Mouse (Mus musculus) thymus, postnatal 25 days (tissue): ENCODE results near the gene Ncoa1.

Experiments
- DNase-seq: peaks from one replicate; pipeline ENCODE4 v3.0.0; 2022

Ncoa1 gene

DNA sequence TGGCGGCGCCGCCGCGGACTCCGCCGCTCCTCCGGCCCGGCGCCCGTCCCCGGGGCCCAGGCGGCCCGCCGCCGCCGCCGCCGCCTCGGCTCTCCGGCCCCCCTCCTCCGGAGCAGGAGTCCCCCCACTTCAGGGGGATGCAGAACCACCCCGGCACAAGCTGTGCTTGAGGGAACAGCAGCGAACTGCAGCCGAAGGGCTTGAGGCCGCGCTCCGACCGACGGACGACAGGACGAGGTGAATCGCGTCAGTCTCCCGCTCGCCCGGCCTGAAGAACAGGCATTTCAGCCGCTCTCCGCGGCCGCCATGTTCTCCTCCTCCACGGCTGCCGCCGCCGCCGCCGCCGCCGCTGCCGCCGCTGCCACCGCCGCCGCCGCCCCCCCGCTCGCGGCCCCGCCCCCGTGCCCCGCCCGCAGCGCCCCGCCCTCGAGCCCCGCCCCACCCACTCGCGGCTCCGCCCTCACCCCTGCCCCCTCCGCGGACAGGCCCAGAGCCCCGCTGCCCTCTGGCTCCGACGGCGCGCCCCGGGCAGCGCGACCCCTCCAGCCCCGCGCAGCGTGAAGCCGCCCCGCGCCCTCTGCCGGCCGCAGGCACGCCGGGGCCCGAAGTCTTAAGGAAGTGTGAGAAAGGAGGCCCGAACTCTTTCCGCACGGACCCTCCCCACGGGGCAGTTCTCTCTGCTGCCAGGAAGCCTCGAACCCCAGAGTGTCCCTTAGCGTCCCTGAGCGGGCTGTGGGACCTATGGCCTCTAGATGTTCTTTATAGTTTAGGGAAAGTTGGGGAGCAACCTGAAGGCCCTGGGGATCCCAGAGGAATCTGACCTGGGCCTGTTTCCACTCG, at the start of gene Ncoa1:
Ncoa1 (minus strand) TSS at position 351 of the 840 bp plus-strand sequence.
- DNase-seq, result peak; percentile 83

DNA sequence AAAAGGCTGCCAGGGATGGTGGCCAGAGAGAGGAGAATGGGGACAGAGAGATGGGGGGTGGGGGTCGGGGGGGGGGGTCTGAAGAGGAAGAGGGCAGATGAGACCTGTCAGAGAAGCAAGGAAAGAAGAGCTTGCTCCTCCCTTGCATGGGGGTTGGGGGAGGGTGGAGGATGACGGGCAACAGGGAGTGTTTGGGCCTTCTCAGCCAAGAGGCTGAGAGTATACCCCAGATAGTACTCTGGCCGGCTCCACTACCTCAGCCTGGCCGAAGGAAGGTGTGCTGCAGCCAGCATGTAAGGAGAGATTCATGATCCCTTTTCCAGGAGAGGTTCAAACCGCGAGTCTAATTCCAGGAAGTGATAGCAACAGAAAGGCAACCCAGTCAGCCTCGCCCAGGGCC, 47.6 kb upstream of the Ncoa1 start:
- no peak for DNase-seq

DNA sequence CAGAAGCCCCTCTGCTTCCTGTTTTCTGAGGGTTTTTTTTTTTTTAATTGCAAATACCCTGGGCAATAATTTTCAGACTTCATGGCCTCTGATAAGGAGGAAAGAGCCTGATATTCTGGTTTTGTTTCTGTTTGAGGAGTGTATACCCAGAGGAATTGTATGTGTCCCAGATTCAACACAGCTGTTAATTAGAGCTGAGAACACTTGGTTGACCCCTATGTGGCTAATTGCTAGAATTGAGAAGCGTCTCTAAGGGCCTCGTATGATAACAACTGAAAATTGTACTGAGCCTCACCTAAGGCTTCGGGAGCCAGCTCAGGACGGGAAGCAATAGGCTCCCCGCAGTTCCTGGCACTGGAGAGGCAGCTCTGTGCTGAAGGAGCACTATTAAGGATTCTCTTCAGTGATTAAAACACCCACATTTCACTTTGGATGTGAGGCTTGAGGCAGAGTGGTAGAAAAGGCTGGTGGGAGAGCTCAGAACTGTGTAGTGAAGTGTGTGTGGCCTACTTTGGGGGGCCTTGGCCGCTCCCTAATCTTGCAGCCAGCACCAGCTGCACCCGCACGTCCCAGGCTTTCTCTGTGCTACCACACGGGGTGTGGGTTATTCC, 46.8 kb upstream of the Ncoa1 start:
- no peak for DNase-seq

DNA sequence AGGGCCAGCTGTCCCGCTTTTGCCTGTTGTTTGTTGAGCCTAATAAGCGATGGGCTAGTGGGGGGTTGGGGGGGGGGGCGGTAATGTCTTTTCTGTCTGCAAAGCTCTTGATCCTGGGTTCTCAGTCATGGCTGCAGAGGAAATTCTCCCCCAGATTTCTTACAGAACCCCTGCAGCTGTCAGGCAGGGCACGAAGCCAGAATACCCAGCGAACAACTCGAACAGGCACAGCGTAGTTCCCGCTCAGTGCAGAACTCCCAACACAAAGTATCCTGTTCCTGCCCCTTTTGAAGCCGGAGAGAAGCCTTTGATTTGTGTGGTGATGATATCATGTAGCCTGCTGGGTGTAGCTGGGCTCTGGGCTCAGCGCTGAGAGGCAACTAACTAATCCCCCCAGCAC, 46.2 kb upstream of the Ncoa1 start:
- DNase-seq, result no peak

DNA sequence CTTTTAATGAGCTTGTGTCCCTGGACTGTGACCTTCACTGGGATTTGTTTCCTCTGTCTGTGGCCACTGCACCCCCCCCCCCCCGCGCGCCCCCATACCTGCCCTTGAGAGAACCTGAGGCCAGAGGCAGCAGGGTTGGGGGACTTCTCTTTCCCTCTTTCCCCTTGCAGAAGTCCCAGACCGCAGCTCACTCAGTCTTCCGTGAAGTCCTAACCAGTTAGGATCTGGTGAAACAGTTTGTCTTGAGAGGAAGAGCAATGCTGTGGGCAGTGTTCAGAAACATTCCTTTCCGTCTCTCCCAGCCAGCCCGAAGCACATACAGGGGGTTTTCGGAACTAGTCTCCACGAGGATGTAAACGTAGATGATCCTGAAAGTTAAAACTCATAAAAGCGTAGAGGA, 42.0 kb upstream of the Ncoa1 start:
- DNase-seq, result no peak

DNA sequence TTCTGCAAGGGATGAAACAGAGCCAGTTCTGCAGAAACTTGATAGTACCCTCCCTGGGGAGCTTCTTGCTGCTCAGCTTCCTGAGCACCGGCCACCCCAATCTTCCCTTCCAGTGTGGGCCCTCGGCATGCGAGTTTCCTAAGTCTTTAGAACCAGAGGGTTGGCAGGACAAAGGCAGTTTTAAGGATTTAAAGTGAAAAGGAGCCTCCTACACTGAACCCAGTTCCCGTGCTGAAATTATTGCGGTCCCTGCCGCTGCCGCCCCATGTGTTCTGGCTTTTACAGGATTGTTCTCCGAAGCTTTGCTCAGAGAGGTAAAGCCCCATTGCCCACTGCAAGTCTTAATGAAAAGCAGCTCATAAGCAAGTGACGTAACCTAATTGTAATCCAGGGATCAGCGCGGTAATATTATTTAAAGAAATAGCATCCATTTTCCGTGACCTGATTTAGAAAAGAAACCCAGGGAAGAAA, 32.6 kb upstream of the Ncoa1 start:
- DNase-seq, result no peak

DNA sequence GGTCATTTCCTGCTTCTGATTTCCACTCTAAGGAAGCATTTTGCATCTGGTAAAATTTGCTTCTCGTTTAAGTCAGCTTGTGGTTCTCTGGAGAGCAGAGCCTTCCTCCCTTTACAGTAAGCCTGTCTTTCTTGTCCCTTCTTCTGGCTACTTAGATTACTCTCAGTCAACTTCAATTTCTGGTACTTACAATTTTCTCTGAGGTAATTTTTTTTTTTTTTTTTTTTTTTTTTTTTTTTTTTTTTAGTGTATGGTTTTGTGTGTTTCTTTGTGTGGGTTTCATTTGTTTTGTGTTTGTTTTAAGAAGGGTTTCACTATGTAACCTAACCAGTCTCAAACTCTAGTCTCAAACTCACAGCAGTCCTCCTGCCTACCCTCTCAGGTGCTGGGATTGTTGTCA, 31.2 kb upstream of the Ncoa1 start:
- no peak for DNase-seq

DNA sequence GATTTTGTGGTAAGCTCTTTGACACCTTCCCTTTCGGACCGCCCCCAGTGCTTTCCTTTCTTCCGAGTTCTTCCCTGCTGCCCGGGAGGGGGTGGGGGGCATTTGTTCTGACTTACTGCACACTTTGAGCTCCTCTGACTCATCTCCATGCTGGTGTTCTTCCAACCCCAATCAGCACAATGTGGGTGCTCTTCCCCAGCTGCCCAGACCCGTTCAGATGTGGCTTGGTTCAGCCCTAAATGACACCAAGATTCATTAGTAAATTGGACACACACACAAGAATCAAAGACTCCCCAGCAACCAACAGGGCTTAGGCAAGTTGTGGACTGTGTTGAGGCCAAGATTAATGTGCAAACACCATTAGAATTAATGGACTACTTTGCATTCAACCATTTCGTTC, 30.5 kb upstream of the Ncoa1 start:
- no peak for DNase-seq

DNA sequence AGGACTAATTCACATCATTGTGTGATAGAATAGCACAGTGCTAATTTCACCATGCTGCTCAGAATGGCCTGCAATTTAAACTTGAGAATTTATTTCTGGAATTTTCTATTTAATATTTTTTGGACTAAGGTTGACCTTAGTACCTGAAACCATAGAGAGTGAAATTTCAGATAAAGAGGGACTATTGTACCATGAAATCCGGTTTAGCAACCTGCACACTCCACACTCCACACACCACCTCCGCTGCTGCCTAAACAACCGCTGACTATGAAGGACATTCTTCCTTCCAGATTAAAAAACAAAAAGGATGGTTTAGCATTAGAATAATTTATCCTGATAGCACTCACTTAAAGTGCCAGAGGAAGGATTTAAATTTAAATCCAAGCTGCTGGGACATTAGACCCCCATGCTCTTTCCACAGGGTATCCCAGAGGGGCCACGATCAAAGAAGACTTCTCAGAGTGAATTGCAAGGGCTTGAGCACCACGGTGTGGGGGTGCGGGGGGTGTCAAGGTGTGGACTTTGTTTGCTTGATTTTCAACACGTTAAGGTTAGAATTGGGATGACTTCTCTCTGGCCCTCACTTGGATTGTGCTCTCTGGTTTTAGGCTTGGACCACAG, 29.9 kb upstream of the Ncoa1 start:
- no peak for DNase-seq

DNA sequence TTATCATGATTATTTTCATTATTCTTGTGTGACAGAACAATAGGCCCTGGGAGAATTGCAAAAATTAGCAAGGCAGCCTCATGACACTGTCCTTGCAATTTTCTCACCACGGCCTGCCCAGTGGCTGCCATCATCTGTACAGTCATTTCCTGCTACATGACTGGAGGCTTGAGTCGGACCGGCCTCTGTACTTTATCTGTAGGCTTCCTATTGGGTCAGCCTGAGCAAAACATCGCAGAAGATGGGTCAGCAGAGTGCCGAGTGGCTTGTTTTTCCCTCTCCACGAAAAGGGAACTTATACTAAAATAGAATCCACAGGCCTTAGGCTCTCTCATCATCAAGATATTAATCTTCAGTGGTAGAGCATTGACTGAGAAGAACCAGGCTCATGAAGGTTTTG, 28.3 kb upstream of the Ncoa1 start:
- DNase-seq, result no peak

DNA sequence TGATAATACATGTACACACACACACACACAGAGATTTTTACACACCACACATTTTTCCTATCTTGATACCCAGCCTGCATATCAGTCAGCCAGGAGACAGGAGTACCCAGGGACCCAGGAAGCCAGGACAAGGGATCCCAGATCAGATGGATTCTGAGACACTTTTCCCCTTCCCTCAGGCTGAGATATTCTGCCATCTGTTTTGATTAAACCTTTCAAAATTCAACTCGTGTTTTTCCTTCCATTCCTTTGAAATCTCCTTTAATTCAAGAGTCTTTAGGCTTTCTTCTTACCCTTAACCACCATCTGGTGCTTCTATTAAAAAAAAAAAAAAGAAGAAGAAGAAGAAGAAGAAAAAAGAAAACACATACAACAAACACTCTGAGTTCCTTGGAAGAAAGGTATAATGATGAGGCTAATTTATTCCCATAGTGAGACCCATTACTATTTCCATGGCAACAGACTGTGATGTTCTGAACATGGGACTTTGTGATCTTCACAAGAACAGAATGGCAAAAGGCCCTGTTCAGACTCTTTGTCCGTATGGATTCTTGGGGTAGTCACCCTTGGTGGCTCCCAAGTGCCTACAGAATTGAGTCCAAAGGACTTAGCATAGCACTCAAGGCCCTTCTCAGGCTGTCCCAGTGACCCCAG, 26.8 kb upstream of the Ncoa1 start:
- no peak for DNase-seq

DNA sequence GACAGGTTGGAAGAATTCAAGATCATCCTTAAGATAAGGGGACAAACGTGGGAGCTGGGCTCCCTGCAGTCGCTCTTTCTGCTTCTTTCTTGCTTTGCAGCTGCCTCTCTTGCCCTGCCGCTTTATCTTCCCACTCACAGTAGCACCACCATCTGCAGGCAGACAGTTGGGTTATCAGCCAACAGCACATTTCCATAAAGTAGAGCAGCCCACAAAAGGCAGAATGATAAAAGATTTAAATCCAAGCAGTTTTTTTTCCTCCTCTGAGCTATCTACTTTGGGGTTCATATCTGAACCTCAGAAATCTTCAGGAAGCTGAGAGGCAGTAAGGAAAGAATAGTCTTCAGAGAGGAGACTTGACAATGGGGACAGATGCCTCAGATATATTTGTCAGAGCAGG, 24.9 kb upstream of the Ncoa1 start:
- DNase-seq, result no peak

DNA sequence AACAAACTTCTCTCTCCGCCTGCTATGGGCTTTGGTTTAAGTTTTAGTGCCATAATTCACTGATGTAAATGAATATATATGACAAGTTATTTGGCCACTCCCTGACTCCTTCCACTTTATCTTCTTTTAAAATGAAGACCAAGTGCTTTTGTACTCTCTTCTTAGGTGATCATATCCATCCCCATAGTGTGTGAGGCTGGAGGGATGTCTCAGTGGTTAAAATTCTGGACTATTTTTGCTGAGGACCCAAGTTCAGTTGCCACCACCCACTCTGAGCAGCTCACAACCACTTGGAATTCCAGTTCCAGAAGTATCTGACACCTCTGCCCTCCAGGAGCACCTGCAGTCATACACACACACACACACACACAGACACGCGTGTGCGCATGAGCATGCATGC, 23.5 kb upstream of the Ncoa1 start:
- DNase-seq, result no peak

DNA sequence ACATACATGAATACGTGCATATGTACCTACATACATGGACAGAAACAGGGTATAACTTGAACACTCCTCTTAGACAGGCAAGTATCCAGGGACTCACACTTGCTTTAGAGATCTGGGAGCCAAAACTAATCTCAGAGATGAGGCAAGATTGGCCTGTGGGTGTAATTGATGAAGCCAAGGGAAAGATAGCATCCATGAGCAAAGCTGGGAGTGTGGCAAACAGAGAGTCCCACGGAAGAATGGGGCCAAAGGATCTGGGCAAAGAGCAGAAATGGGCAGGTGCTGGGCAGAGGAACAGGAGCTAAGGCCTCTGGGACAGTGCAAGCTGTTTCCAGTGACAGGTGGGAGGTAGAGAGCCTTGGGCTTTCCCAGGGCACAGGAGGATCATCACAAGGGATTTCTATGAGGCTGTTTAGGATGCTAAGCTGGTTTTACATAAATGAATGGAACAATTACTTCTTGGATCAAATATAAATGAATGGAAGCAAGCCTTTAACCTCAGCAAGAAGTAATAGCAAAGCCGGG, 22.7 kb upstream of the Ncoa1 start:
- no peak for DNase-seq

DNA sequence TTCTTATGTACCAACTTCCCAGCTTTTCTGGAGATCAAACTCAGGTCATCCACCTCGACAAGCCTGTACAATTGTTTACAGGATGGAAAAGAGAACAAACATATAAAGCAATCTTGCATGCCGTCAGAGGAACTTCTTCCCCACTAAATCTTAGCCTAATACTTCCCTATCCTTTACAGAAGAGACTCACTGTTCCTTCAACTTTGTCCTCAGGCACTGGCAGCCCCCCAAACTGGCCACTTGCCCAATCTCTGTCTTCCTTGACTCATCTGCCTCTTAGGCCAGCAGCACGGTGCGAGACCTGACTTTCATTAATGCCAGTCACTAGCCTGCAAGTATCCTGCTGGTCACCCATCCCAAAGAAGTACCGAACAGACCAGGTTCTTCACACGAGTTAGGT, 11.4 kb upstream of the Ncoa1 start:
- DNase-seq, result no peak

DNA sequence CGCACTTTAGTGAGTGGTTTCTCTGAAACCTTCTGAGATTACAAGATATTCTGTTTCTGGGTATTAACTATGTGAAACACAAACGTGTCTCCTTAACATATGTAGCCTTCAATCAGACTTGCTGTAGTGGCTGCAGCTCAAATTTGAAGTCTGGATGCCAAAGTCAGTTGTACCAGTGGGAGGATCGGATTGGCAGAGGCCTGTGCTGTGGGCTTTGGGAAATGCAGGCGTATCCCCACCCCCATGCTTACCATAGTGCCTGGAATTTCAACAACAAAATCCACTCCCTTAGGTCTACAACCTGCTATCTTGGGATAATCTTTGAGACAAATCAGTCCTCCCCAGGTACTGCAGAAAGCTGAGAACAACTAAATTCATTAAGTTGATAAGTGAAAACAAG, 6.4 kb upstream of the Ncoa1 start:
- no peak for DNase-seq

DNA sequence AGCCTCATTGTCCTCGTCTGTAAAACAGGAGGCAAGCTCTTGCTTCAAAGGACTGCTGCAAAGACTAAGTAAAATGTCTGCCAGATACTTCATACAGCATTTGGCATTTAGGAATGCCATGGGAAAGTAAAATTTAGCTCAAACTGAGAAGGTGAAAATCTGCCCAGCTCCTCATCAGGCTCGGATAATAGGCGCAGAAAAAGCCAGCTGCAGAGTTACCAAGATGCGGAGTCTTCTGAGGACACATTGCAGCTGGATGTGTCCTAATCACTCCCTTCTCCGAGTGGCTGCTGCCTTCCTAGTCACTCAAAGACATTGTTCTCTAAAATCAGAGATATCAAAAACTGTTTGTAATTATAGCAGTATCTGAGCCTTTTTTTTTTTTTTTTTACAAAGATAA, 4.7 kb upstream of the Ncoa1 start:
- no peak for DNase-seq

DNA sequence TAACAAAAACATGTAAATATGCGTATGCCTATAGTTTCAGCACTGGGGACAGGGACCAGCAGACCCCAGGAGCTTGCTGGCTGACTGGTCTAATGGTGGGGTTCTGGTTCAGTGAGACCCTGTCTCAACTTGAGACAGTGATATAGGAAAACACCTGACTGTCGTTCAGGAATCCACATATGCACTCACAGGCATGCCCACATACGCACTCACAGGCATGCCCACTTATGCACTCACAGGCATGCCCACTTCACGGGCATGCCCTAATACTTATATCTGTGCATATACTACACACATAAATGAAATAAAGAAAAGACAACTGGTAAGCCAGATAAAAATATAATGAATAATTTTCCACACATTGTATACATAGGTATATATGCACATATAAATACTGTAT, 3.3 kb upstream of the Ncoa1 start:
- DNase-seq, result no peak

DNA sequence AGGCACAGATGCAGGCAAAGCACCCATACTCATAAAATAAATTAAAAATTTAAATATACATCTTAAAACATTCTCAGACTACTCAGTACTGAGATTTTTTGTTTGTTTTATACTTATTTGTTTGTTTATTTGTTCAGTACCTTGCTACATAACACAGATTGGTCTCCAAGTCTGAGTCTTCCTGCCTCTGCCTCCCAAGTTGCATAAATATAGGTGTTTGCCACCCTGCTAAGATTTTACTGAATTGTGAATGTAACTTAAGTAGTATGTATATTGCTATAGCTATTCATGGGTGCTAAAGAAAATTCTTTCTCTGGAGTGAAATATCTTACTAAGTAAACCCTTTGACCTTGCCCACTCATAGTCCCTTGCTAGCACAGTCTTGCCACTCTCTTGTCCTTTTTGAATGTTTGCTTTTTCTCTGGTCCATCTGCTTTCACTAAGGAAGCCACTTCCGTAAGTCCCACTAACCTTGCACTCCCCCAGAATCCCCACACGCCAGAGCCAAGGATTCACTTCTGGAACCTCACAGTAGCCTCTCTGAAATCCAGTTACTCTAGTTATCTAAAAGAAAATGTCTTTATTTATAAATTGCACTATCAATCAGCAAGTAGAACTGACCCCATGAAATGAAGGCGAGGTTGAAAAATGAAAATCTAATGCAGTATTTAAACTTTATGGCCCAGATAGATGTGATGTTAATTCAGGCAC, 2.3 kb upstream of the Ncoa1 start:
- DNase-seq, result no peak

DNA sequence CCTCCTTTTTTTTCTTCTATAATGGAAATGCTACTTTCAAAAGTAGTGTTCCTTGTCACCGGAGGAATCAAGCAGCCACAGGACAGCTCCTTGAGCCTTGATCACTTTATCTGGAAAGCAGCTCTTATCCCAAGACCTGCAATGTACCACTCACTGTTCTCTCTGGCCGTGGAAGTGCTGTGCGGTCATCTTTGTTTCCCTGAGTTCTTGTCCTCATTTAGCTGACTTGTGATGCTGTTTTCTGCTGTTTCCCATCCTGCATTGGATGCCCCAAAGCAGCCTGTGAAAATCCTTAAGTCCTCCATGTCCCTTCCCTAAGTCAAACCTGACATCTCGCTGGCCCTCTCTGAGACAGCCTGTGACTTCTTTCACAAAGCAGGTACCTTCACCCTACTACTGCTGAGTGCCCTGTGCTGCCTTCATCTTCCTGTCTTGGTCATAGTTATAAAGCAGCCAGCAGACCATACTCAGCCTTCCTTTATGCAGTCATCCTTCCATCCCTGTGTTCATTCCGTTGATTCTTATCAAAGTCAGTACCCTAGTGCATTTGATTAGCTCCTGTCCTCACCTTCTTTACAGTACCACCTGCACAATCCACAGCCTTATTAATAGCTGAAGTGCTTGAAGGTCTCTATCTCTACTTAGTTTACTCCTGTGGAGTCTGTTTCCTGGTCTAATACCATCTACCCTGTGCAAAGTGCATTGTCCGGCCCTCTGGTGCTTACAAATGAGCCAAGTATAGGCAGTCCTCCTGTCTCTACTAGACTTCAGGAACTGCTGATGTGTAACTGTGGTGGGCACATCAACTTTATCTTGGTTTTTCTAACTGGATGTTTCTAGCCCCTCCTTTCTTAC, 1.2 kb upstream of the Ncoa1 start:
- no peak for DNase-seq

DNA sequence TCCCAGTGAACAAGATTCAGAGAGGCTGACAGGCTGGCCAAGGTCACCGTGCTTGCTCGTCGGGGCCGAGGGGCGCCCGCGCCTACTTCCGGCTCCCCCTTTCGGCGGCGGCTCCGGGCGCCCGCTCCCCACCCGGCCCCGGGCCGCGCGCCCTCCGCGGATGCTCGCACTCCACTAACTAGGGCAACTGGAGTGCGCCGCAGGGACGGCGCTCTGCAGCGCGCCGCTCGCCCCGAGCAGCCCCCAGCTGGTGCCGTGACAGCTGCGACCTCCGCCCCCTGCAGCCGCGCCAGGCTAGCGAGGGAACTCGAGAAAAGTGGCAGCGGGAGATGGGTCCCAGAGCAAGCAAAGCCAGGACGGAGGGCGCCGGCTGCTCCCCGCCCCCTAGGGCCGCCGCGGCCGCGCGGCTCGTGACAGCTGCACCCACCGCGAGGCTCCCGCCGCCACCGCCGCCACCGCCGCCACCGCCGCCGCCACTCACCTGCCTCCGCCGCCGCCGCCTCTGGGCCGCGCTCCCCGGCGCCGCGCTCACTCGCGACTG, 621 bp downstream of the Ncoa1 start:
- DNase-seq, result peak; percentile 84
